Comparison of ENCODE assay signal across 8 mouse cellular contexts in the genomic region with DNA sequence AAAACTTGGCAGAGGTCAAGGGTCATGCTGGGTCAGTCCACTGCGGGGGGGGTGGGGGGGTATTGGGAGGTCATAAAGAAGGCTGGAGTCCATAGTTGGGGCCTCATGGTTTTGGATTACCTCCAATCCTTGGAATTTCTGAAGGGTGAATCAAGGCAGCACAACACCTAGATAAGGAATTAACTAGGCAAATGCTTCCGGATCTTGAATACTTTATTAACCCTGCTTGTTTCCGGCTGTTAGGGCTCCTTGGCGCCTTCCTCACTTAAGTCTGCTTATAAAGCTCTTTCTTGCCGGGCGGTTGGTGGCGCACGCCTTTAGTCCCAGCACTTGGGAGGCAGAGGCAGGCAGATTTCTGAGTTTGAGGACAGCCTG. TPM values are rescaled to one million over a fixed set of nuclear protein-coding genes. Genes with fewer than 3 reads are reported as not detected.
A peak's percentile ranks its signal among the peaks of the same experiment; 100 is the strongest.
DNase-seq lines count a peak whose midpoint lies in the region; ATAC-seq and TF ChIP-seq lines count a peak whose summit lies in the region.

No protein-coding gene starts in this region.

- no peaks in the 10 kb centered on the region for H3K9me3 ChIP-seq in hindbrain, embryonic 10.5 days
- H3K9me3 ChIP-seq in liver, embryonic 14.5 days (ENCODE audit: control insufficient read depth, low read length) = no peaks in the 10 kb centered on the region

- DNase-seq in cerebellum, adult 11-12 months = peak; percentile 57
- DNase-seq in thymus, adult 2 months = peak; percentile 26
- DNase-seq in thymus, postnatal 0 days (ENCODE audit: low spot score) = no peak
- DNase-seq in hindbrain, embryonic 10.5 days (ENCODE audit: low spot score) = no peak
- DNase-seq in liver, embryonic 14.5 days (ENCODE audit: low read depth in 3 of 3, low spot score in 3 of 3) = peak in 1 of 3 experiments; percentile 22
- DNase-seq in spleen, adult 18-20 months = peak; percentile 12 to 47
- DNase-seq in frontal cortex, postnatal 25 days (ENCODE audit: low spot score in 2 of 2) = no peak

- TF ChIP-seq CTCF in thymus, adult 2 months (IDR thresholded peaks at IDR 0.05; ENCODE audit: borderline replicate concordance, control insufficient read depth, extremely low read depth, insufficient read depth, low read length, poor library complexity) = no peak
- TF ChIP-seq CTCF in liver, embryonic 14.5 days (IDR thresholded peaks at IDR 0.05; ENCODE audit: low read depth) = no peak

- H3K9ac ChIP-seq in liver, embryonic 14.5 days (replicated peaks) = peak overlapping the region; percentile 94

- TF ChIP-seq EP300 in liver, embryonic 14.5 days (IDR thresholded peaks at IDR 0.05; ENCODE audit: low read depth) = no peak

- peak overlapping the region; percentile 86 for H3K4me2 ChIP-seq in liver, embryonic 14.5 days (ENCODE audit: low read depth)

- peak overlapping the region; percentile 76 for H3K4me3 ChIP-seq in thymus, adult 2 months (ENCODE audit: control insufficient read depth, insufficient read depth, low read length)
- H3K4me3 ChIP-seq in hindbrain, embryonic 10.5 days = peak overlapping the region; percentile 87
- peak overlapping the region; percentile 81 to 95 for H3K4me3 ChIP-seq in liver, embryonic 14.5 days (ENCODE audit: insufficient read depth in 1 of 2, low read depth in 2 of 2, low read length in 2 of 2)

- no peak for ATAC-seq in cerebellum, adult (ENCODE audit: insufficient number of reproducible peaks, low FRiP score, low TSS enrichment)
- ATAC-seq in liver, embryonic 14.5 days (ENCODE audit: insufficient read depth) = no peak

- no peak for TF ChIP-seq POLR2A in thymus, adult 2 months (IDR thresholded peaks at IDR 0.05; ENCODE audit: control insufficient read depth, extremely low read depth, insufficient read depth, low read length, poor library complexity)

- H3K36me3 ChIP-seq in thymus, adult 2 months (ENCODE audit: control insufficient read depth, insufficient read depth, low read length) = peaks cover 22% of the 10 kb centered on the region
- H3K36me3 ChIP-seq in hindbrain, embryonic 10.5 days = peaks cover 49% of the 10 kb centered on the region
- peaks cover 37% of the 10 kb centered on the region for H3K36me3 ChIP-seq in liver, embryonic 14.5 days (replicated peaks; ENCODE audit: control insufficient read depth, insufficient read depth, low read depth)

- H3K4me1 ChIP-seq in thymus, adult 2 months (replicated peaks; ENCODE audit: control insufficient read depth, insufficient read depth, low read length) = no peaks in the 10 kb centered on the region
- H3K4me1 ChIP-seq in hindbrain, embryonic 10.5 days (replicated peaks) = peaks cover 26% of the 10 kb centered on the region
- H3K4me1 ChIP-seq in liver, embryonic 14.5 days (replicated peaks; ENCODE audit: control insufficient read depth in 2 of 2, insufficient read depth in 2 of 2, low read length in 1 of 2) = peaks cover 8 to 13% of the 10 kb centered on the region in 2 experiments

- WGBS in thymus, adult 2 months = 7% methylated on average over 8 of the region's 8 CpGs
- WGBS in hindbrain, embryonic 10.5 days = 54% methylated on average over 8 of the region's 8 CpGs
- 13% methylated on average over 8 of the region's 8 CpGs for WGBS in liver, embryonic 14.5 days (ENCODE audit: insufficient replicate concordance)

- H3K27ac ChIP-seq in thymus, adult 2 months (ENCODE audit: control insufficient read depth, insufficient read depth, low read length) = no peak overlapping the region
- H3K27ac ChIP-seq in hindbrain, embryonic 10.5 days = peak overlapping the region; percentile 99
- peak overlapping the region; percentile 85 for H3K27ac ChIP-seq in liver, embryonic 14.5 days

- H3K27me3 ChIP-seq in thymus, adult 2 months (ENCODE audit: control insufficient read depth, insufficient read depth, low read length) = no peaks in the 10 kb centered on the region
- H3K27me3 ChIP-seq in hindbrain, embryonic 10.5 days (ENCODE audit: insufficient read depth, poor library complexity, severe bottlenecking) = no peaks in the 10 kb centered on the region
- no peaks in the 10 kb centered on the region for H3K27me3 ChIP-seq in liver, embryonic 14.5 days (ENCODE audit: control insufficient read depth, insufficient read depth, low read length)

RNA-seq across cellular contexts. Expression of gene Srcap, which starts 1.2 kb away (rescaled TPM):
- polyA plus RNA-seq in thymus, adult 2 months (2012; rRNA removed) = 92.3 and 131 TPM in 2 replicates
- polyA plus RNA-seq in thymus, postnatal 0 days (2015; fragmentation: Nextera tagmentation; extraction: Ambion mirVana) = 22.2 and 29.8 TPM in 2 replicates
- polyA plus RNA-seq in hindbrain, embryonic 10.5 days (2016; fragmentation: Nextera tagmentation; extraction: Ambion mirVana) = 54.9 and 71.4 TPM in 2 replicates
- 3.7 TPM in 2 replicates for polyA plus RNA-seq in liver, embryonic 14.5 days (2012; rRNA removed)
- 10.3 and 14.7 TPM in 2 replicates for polyA plus RNA-seq in liver, embryonic 14.5 days (2014; fragmentation: Nextera tagmentation; extraction: Ambion mirVana)

RNA-seq across cellular contexts. Expression of gene Gm42715, which starts 6.4 kb away (rescaled TPM):
- 10.4 and 14.1 TPM in 2 replicates for polyA plus RNA-seq in thymus, adult 2 months (2012; rRNA removed)
- 10.9 and 15.9 TPM in 2 replicates for polyA plus RNA-seq in thymus, postnatal 0 days (2015; fragmentation: Nextera tagmentation; extraction: Ambion mirVana)
- polyA plus RNA-seq in hindbrain, embryonic 10.5 days (2016; fragmentation: Nextera tagmentation; extraction: Ambion mirVana) = 16.5 and 18.1 TPM in 2 replicates
- 5.2 and 6.0 TPM in 2 replicates for polyA plus RNA-seq in liver, embryonic 14.5 days (2012; rRNA removed)
- polyA plus RNA-seq in liver, embryonic 14.5 days (2014; fragmentation: Nextera tagmentation; extraction: Ambion mirVana) = 4.7 and 5.2 TPM in 2 replicates

RNA-seq across cellular contexts. Expression of gene Fbrs, which starts 34.0 kb away (rescaled TPM):
- 122 and 128 TPM in 2 replicates for polyA plus RNA-seq in thymus, adult 2 months (2012; rRNA removed)
- 14.6 and 20.0 TPM in 2 replicates for polyA plus RNA-seq in thymus, postnatal 0 days (2015; fragmentation: Nextera tagmentation; extraction: Ambion mirVana)
- 9.0 and 12.0 TPM in 2 replicates for polyA plus RNA-seq in hindbrain, embryonic 10.5 days (2016; fragmentation: Nextera tagmentation; extraction: Ambion mirVana)
- 7.3 and 9.8 TPM in 2 replicates for polyA plus RNA-seq in liver, embryonic 14.5 days (2012; rRNA removed)
- 4.2 and 4.7 TPM in 2 replicates for polyA plus RNA-seq in liver, embryonic 14.5 days (2014; fragmentation: Nextera tagmentation; extraction: Ambion mirVana)

RNA-seq across cellular contexts. Expression of gene Tmem265, which starts 48.2 kb away (rescaled TPM):
- 12.5 and 12.8 TPM in 2 replicates for polyA plus RNA-seq in thymus, adult 2 months (2012; rRNA removed)
- polyA plus RNA-seq in thymus, postnatal 0 days (2015; fragmentation: Nextera tagmentation; extraction: Ambion mirVana) = 10.8 and 16.1 TPM in 2 replicates
- polyA plus RNA-seq in hindbrain, embryonic 10.5 days (2016; fragmentation: Nextera tagmentation; extraction: Ambion mirVana) = 7.9 and 13.7 TPM in 2 replicates
- 0.77 and 1.0 TPM in 2 replicates for polyA plus RNA-seq in liver, embryonic 14.5 days (2012; rRNA removed)
- polyA plus RNA-seq in liver, embryonic 14.5 days (2014; fragmentation: Nextera tagmentation; extraction: Ambion mirVana) = 1.4 and 1.7 TPM in 2 replicates

RNA-seq across cellular contexts. Expression of gene Prr14, which starts 53.6 kb away (rescaled TPM):
- polyA plus RNA-seq in thymus, adult 2 months (2012; rRNA removed) = 191 and 212 TPM in 2 replicates
- 51.0 and 54.6 TPM in 2 replicates for polyA plus RNA-seq in thymus, postnatal 0 days (2015; fragmentation: Nextera tagmentation; extraction: Ambion mirVana)
- polyA plus RNA-seq in hindbrain, embryonic 10.5 days (2016; fragmentation: Nextera tagmentation; extraction: Ambion mirVana) = 53.1 and 65.9 TPM in 2 replicates
- 21.2 and 22.9 TPM in 2 replicates for polyA plus RNA-seq in liver, embryonic 14.5 days (2012; rRNA removed)
- 20.3 and 23.2 TPM in 2 replicates for polyA plus RNA-seq in liver, embryonic 14.5 days (2014; fragmentation: Nextera tagmentation; extraction: Ambion mirVana)

Comparison
In these comparisons a context has a peak if more than half of its experiments do, and no peak if none do; other contexts are left out.
1. DNase-seq: peak in cerebellum, adult 11-12 months (single experiment), thymus, adult 2 months (single experiment) and spleen, adult 18-20 months (2 of 2); none in thymus, postnatal 0 days (single experiment), hindbrain, embryonic 10.5 days (single experiment) and frontal cortex, postnatal 25 days (0 of 2).
2. Peak in every context shown above with its lines, with median percentiles within 50 percentile points of each other: H3K4me3 ChIP-seq.